13 mouse cellular contexts compared by ENCODE assay signal in genomic region chr19:53307219-53307618, GRCm38 (mm10). TPM values are rescaled to one million over a fixed set of nuclear protein-coding genes. Genes with fewer than 3 reads are reported as not detected.
DNase-seq lines count a peak whose midpoint lies in the region; ATAC-seq lines count a peak whose summit lies in the region.
"Had no signal": no experiment of that assay in that cellular context is flagged by ENCODE, and none has a peak within 500 bp of the region (broad histone marks: within the 10 kb centered on the region; RNA-seq: fewer than 3 reads in every experiment).

No protein-coding gene starts in this region.

- ATAC-seq in heart, embryonic 13.5 days (ENCODE audit: extremely low read depth, insufficient number of reproducible peaks, low FRiP score, low TSS enrichment): no peak
- no peak for ATAC-seq in heart, embryonic 11.5 days (replicated peaks; ENCODE audit: insufficient number of reproducible peaks, low FRiP score, low TSS enrichment)
- no peak for ATAC-seq in embryonic facial prominence, embryonic 13.5 days (ENCODE audit: insufficient number of reproducible peaks, insufficient read depth, low FRiP score, low TSS enrichment, low read depth)
- no peak for ATAC-seq in hindbrain, embryonic 11.5 days (ENCODE audit: low FRiP score)
- no peak for ATAC-seq in midbrain, embryonic 14.5 days (ENCODE audit: low FRiP score, low TSS enrichment)
- no peak for ATAC-seq in activated CD4-positive, CD25-positive, alpha-beta regulatory T cell, adult 4 months
- ATAC-seq in inflammation-experienced regulatory T-cells, adult 6 months: no peak

- DNase-seq in hindbrain, embryonic 11.5 days (ENCODE audit: low spot score): peak; percentile 33
- no peak for DNase-seq in midbrain, embryonic 14.5 days
- no peak for DNase-seq in liver
- DNase-seq: adrenal gland, adult 8-10 months; cerebellum, adult 2 months; kidney, postnatal 14 days; layer of hippocampus, postnatal 36 days had no signal

- 0 out of 2 replicates have a peak, but pooled peaks cover 6% of the 10 kb centered on the region for H3K27me3 ChIP-seq in heart, embryonic 13.5 days (replicated peaks)
- no peaks in the 10 kb centered on the region for H3K27me3 ChIP-seq in heart, embryonic 11.5 days (ENCODE audit: control insufficient read depth, insufficient read depth, low read length)
- no peaks in the 10 kb centered on the region for H3K27me3 ChIP-seq in embryonic facial prominence, embryonic 13.5 days
- no peaks in the 10 kb centered on the region for H3K27me3 ChIP-seq in hindbrain, embryonic 11.5 days (ENCODE audit: control insufficient read depth, insufficient read depth, low read length)
- no peaks in the 10 kb centered on the region for H3K27me3 ChIP-seq in midbrain, embryonic 14.5 days (ENCODE audit: control insufficient read depth, insufficient read depth, low read length)
- H3K27me3 ChIP-seq: heart, embryonic 12.5 days had no signal

- peaks cover 5% of the 10 kb centered on the region for H3K4me1 ChIP-seq in heart, embryonic 13.5 days
- no peaks in the 10 kb centered on the region for H3K4me1 ChIP-seq in heart, embryonic 11.5 days (ENCODE audit: control insufficient read depth, insufficient read depth, low read length)
- H3K4me1 ChIP-seq in embryonic facial prominence, embryonic 13.5 days: peaks cover 19% of the 10 kb centered on the region
- 0 out of 2 replicates have a peak, but pooled peaks cover 4% of the 10 kb centered on the region for H3K4me1 ChIP-seq in hindbrain, embryonic 11.5 days (replicated peaks; ENCODE audit: control insufficient read depth, insufficient read depth, low read length)
- H3K4me1 ChIP-seq in midbrain, embryonic 14.5 days (ENCODE audit: control insufficient read depth, insufficient read depth, low read length): peaks cover 3% of the 10 kb centered on the region; the same call in 1 of the 2 replicates

- H3K4me3 ChIP-seq in heart, embryonic 13.5 days: no peak overlapping the region
- H3K4me3 ChIP-seq in heart, embryonic 11.5 days (ENCODE audit: low read depth, low read length): no peak overlapping the region
- H3K4me3 ChIP-seq in embryonic facial prominence, embryonic 13.5 days: no peak overlapping the region
- no peak overlapping the region for H3K4me3 ChIP-seq in hindbrain, embryonic 11.5 days (ENCODE audit: low read depth, low read length)
- no peak overlapping the region for H3K4me3 ChIP-seq in midbrain, embryonic 14.5 days (replicated peaks; ENCODE audit: low read depth, low read length)
- H3K4me3 ChIP-seq: heart, embryonic 12.5 days had no signal

- H3K4me2 ChIP-seq in heart, embryonic 13.5 days: peak overlapping the region; percentile 6; the same call in 1 of the 2 replicates
- H3K4me2 ChIP-seq in heart, embryonic 11.5 days: no peak overlapping the region; the same call in 1 of the 2 replicates
- H3K4me2 ChIP-seq in embryonic facial prominence, embryonic 13.5 days: peak overlapping the region; percentile 17; the same call in 1 of the 2 replicates
- H3K4me2 ChIP-seq in hindbrain, embryonic 11.5 days (replicated peaks; ENCODE audit: low read depth, low read length): no peak overlapping the region
- H3K4me2 ChIP-seq in midbrain, embryonic 14.5 days (ENCODE audit: low read length): peak overlapping the region; percentile 5
- H3K4me2 ChIP-seq: heart, embryonic 12.5 days had no signal

- 51% methylated on average over 6 of the region's 6 CpGs for WGBS in heart, embryonic 13.5 days
- WGBS in heart, embryonic 11.5 days (ENCODE audit: insufficient replicate concordance): 50% methylated on average over 6 of the region's 6 CpGs
- WGBS in embryonic facial prominence, embryonic 13.5 days: 43% methylated on average over 6 of the region's 6 CpGs
- WGBS in hindbrain, embryonic 11.5 days: 40% methylated on average over 6 of the region's 6 CpGs
- 28% methylated on average over 6 of the region's 6 CpGs for WGBS in midbrain, embryonic 14.5 days

- H3K9me3 ChIP-seq in heart, embryonic 13.5 days: no peaks in the 10 kb centered on the region
- H3K9me3 ChIP-seq in heart, embryonic 11.5 days (replicated peaks; ENCODE audit: control insufficient read depth, low read length): no peaks in the 10 kb centered on the region
- no peaks in the 10 kb centered on the region for H3K9me3 ChIP-seq in embryonic facial prominence, embryonic 13.5 days
- H3K9me3 ChIP-seq in hindbrain, embryonic 11.5 days (ENCODE audit: control insufficient read depth, low read length): no peaks in the 10 kb centered on the region
- H3K9me3 ChIP-seq in midbrain, embryonic 14.5 days (ENCODE audit: control insufficient read depth, low read length): no peaks in the 10 kb centered on the region
- H3K9me3 ChIP-seq: heart, embryonic 12.5 days had no signal

- H3K27ac ChIP-seq in heart, embryonic 13.5 days (replicated peaks): no peak overlapping the region
- H3K27ac ChIP-seq in heart, embryonic 11.5 days (ENCODE audit: low read depth, low read length): no peak overlapping the region
- H3K27ac ChIP-seq in embryonic facial prominence, embryonic 13.5 days: no peak overlapping the region
- H3K27ac ChIP-seq in hindbrain, embryonic 11.5 days (ENCODE audit: low read depth, low read length): peak overlapping the region; percentile 24; the same call in 1 of the 2 replicates
- H3K27ac ChIP-seq in midbrain, embryonic 14.5 days (replicated peaks; ENCODE audit: low read depth, low read length): no peak overlapping the region

- H3K36me3 ChIP-seq in heart, embryonic 13.5 days: no peaks in the 10 kb centered on the region
- no peaks in the 10 kb centered on the region for H3K36me3 ChIP-seq in heart, embryonic 11.5 days (ENCODE audit: control insufficient read depth, insufficient read depth, low read length)
- H3K36me3 ChIP-seq in embryonic facial prominence, embryonic 13.5 days: no peaks in the 10 kb centered on the region
- no peaks in the 10 kb centered on the region for H3K36me3 ChIP-seq in hindbrain, embryonic 11.5 days (ENCODE audit: control insufficient read depth, insufficient read depth, low read length)
- no peaks in the 10 kb centered on the region for H3K36me3 ChIP-seq in midbrain, embryonic 14.5 days (ENCODE audit: control insufficient read depth, insufficient read depth, low read length)
- H3K36me3 ChIP-seq: heart, embryonic 12.5 days had no signal

- no peak overlapping the region for H3K9ac ChIP-seq in heart, embryonic 13.5 days
- H3K9ac ChIP-seq in heart, embryonic 11.5 days (ENCODE audit: low read depth, low read length): no peak overlapping the region
- H3K9ac ChIP-seq in embryonic facial prominence, embryonic 13.5 days: no peak overlapping the region
- H3K9ac ChIP-seq in hindbrain, embryonic 11.5 days (ENCODE audit: low read depth, low read length): peak overlapping the region; percentile 1; the same call in 1 of the 2 replicates
- no peak overlapping the region for H3K9ac ChIP-seq in midbrain, embryonic 14.5 days (replicated peaks; ENCODE audit: low read length)
- H3K9ac ChIP-seq: heart, embryonic 12.5 days had no signal

RNA-seq across cellular contexts. Expression of gene Mxi1, which starts 3.1 kb away (rescaled TPM):
- polyA plus RNA-seq in heart, embryonic 13.5 days (2015; fragmentation: Nextera tagmentation; extraction: Ambion mirVana): 31.8 and 34.5 TPM in 2 replicates
- polyA plus RNA-seq in heart, embryonic 11.5 days (2014; fragmentation: Nextera tagmentation; extraction: Ambion mirVana): 33.1 and 36.6 TPM in 2 replicates
- polyA plus RNA-seq in embryonic facial prominence, embryonic 13.5 days (2015; fragmentation: Nextera tagmentation; extraction: Ambion mirVana): 26.5 and 40.3 TPM in 2 replicates
- polyA plus RNA-seq in hindbrain, embryonic 11.5 days (2014; fragmentation: Nextera tagmentation; extraction: Ambion mirVana): 59.6 and 73.7 TPM in 2 replicates
- polyA plus RNA-seq in midbrain, embryonic 14.5 days (2014; fragmentation: Nextera tagmentation; extraction: Ambion mirVana): 51.0 and 59.3 TPM in 2 replicates
- 1 to 10 TPM; 4.7 to 4.9 TPM for polyA plus RNA-seq in activated CD4-positive, CD25-positive, alpha-beta regulatory T cell, adult 4 months (2017; shearing (Covaris generic))
- 1 to 10 TPM; 4.3 to 5.9 (median 4.6) TPM for polyA plus RNA-seq in inflammation-experienced regulatory T-cells, adult 6 months (2017; shearing (Covaris generic))

Comparison
In these comparisons a context has a peak if more than half of its experiments do, and no peak if none do; other contexts are left out.
1. H3K4me2 ChIP-seq: peak in heart, embryonic 13.5 days (single experiment), embryonic facial prominence, embryonic 13.5 days (single experiment) and midbrain, embryonic 14.5 days (single experiment); none in heart, embryonic 11.5 days (single experiment) and hindbrain, embryonic 11.5 days (single experiment).